Mouse (Mus musculus): ENCODE measurements around the gene Iqsec1. TPM values are rescaled to one million over a fixed set of nuclear protein-coding genes. Genes with fewer than 3 reads are reported as not detected.

Gene Iqsec1
- total and polyA plus RNA-seq, 3 experiments, result 17.0 to 90.4 (median 83.5) TPM

GRCm38 (mm10) chr6:90757427-90757883 is 231.0 kb downstream of the Iqsec1 start:
- peak overlapping the region; percentile 54 to 68 (median 64) for H3K4me3 ChIP-seq (replicated peaks in 1 of 3; ENCODE audit: low read depth in 2 of 3, low read length in 2 of 3, poor library complexity in 1 of 3)
- peak; percentile 82 for DNase-seq (ENCODE audit: extremely low read depth)
- dilution Hi-C loops (cut with MboI; ENCODE audit: extremely low pct_ligation_motif_present, extremely low pct_unique_long_range_greater_than_20kb, low sequenced_read_pairs) (no loop called here), in situ Hi-C loops (cut with MboI; ENCODE audit: low pct_ligation_motif_present, low pct_unique_long_range_greater_than_20kb, low sequenced_read_pairs) (no loop called here)
- H3K27me3 ChIP-seq (replicated peaks), result no peaks in the 10 kb centered on the region
- peaks cover 57 to 82% of the 10 kb centered on the region in 2 experiments for H3K4me1 ChIP-seq (ENCODE audit: control insufficient read depth in 1 of 2, insufficient read depth in 2 of 2)
- peak overlapping the region; percentile 82 for H3K4me2 ChIP-seq (ENCODE audit: insufficient read depth, low read depth, poor library complexity, severe bottlenecking)
- peak overlapping the region; percentile 97 for H3K27ac ChIP-seq (ENCODE audit: insufficient read depth, low read depth)
- peaks cover 70% of the 10 kb centered on the region for H3K79me2 ChIP-seq (replicated peaks; ENCODE audit: control insufficient read depth, extremely low read depth, insufficient read depth, poor library complexity, severe bottlenecking)
- peaks cover 2 to 80% of the 10 kb centered on the region in 2 experiments for H3K36me3 ChIP-seq (replicated peaks in 1 of 2; ENCODE audit: control insufficient read depth in 1 of 2, insufficient read depth in 1 of 2, low read length in 1 of 2)
- TF ChIP-seq UBTF (IDR thresholded peaks at IDR 0.05; ENCODE audit: low read depth, low read length), result no peak
- peak; percentile 84; the same call in 1 of the 2 replicates for TF ChIP-seq MYC (IDR thresholded peaks at IDR 0.05; ENCODE audit: low read depth, low read length)
- no peak for TF ChIP-seq MAFK (IDR thresholded peaks at IDR 0.05; ENCODE audit: insufficient replicate concordance, low read length)
- peak; percentile 69 for TF ChIP-seq TCF12 (IDR thresholded peaks at IDR 0.05; ENCODE audit: low read depth, low read length)
- TF ChIP-seq ZKSCAN1 (IDR thresholded peaks at IDR 0.05; ENCODE audit: borderline replicate concordance, low read depth, low read length), result no peak
- TF ChIP-seq RCOR1 (conservative IDR thresholded peaks at IDR 0.05; ENCODE audit: low read depth, low read length), result no peak
- peak; percentile 47; the same call in 1 of the 2 replicates for TF ChIP-seq MXI1 (IDR thresholded peaks at IDR 0.05; ENCODE audit: low read depth, low read length)
- no peak for TF ChIP-seq CHD1 (IDR thresholded peaks at IDR 0.05; ENCODE audit: low read depth, low read length)
- peak; percentile 56; the same call in 1 of the 2 replicates for TF ChIP-seq ZMIZ1 (IDR thresholded peaks at IDR 0.05; ENCODE audit: low read depth, low read length)
- TF ChIP-seq MEF2A (IDR thresholded peaks at IDR 0.05; ENCODE audit: borderline replicate concordance, low read depth, low read length), result peak; percentile 75
- TF ChIP-seq SIN3A (IDR thresholded peaks at IDR 0.05; ENCODE audit: low read length), result no peak; the same call in 1 of the 2 replicates
- TF ChIP-seq JUND (conservative IDR thresholded peaks at IDR 0.05; ENCODE audit: low read depth, low read length), result no peak
- peak; percentile 86 for TF ChIP-seq ELF1 (IDR thresholded peaks at IDR 0.05; ENCODE audit: low read depth, low read length)
- no peak for TF ChIP-seq ZC3H11A (IDR thresholded peaks at IDR 0.05; ENCODE audit: low read depth, low read length)
- TF ChIP-seq HCFC1 (IDR thresholded peaks at IDR 0.05; ENCODE audit: low read depth, low read length), result no peak; the same call in 1 of the 2 replicates
- no peak for TF ChIP-seq IRF4 (IDR thresholded peaks at IDR 0.05; ENCODE audit: low read depth, low read length)
- peak; percentile 32; the same call in 1 of the 2 replicates for TF ChIP-seq NELFE (IDR thresholded peaks at IDR 0.05; ENCODE audit: low read depth, low read length)
- no peak for TF ChIP-seq USF2 (conservative IDR thresholded peaks at IDR 0.05; ENCODE audit: low read depth, low read length)
- TF ChIP-seq TBP (conservative IDR thresholded peaks at IDR 0.05; ENCODE audit: low read depth, low read length), result peak; percentile 59
- TF ChIP-seq PAX5 (IDR thresholded peaks at IDR 0.05; ENCODE audit: low read length), result no peak
- TF ChIP-seq CHD2 (IDR thresholded peaks at IDR 0.05; ENCODE audit: low read length), result no peak
- no peak for TF ChIP-seq KAT2A (IDR thresholded peaks at IDR 0.05; ENCODE audit: insufficient replicate concordance, low read length)
- TF ChIP-seq NRF1 (IDR thresholded peaks at IDR 0.05; ENCODE audit: low read depth, low read length), result no peak
- no peak for TF ChIP-seq CTCF (conservative IDR thresholded peaks at IDR 0.05 in 1 of 2, IDR thresholded peaks at IDR 0.05 in 1 of 2; ENCODE audit: low read depth in 2 of 2, low read length in 2 of 2)
- TF ChIP-seq MAX (IDR thresholded peaks at IDR 0.05; ENCODE audit: low read length), result peak; percentile 68
- TF ChIP-seq E2F4 (IDR thresholded peaks at IDR 0.05; ENCODE audit: insufficient replicate concordance, low read depth, low read length), result no peak
- peak; percentile 54 for TF ChIP-seq ETS1 (conservative IDR thresholded peaks at IDR 0.05; ENCODE audit: low read depth, low read length)
- peak; percentile 71; the same call in 1 of the 2 replicates for TF ChIP-seq POLR2A (IDR thresholded peaks at IDR 0.05; ENCODE audit: low read depth, low read length)
- TF ChIP-seq SMC3 (IDR thresholded peaks at IDR 0.05; ENCODE audit: low read depth, low read length), result no peak
- no peak for TF ChIP-seq EP300 (IDR thresholded peaks at IDR 0.05; ENCODE audit: low read length)
- no peak; the same call in 1 of the 2 replicates for TF ChIP-seq MAZ (IDR thresholded peaks at IDR 0.05; ENCODE audit: low read depth, low read length)
- TF ChIP-seq USF1 (IDR thresholded peaks at IDR 0.05; ENCODE audit: low read depth, low read length), result peak; percentile 22; the same call in 1 of the 2 replicates
- TF ChIP-seq BHLHE40 (IDR thresholded peaks at IDR 0.05; ENCODE audit: low read depth, low read length), result no peak
- no peak for TF ChIP-seq JUN (IDR thresholded peaks at IDR 0.05; ENCODE audit: insufficient read depth, low read depth, low read length)
- no peak for TF ChIP-seq RAD21 (IDR thresholded peaks at IDR 0.05; ENCODE audit: low read depth, low read length)
- no peak for TF ChIP-seq GABPA (IDR thresholded peaks at IDR 0.05; ENCODE audit: insufficient replicate concordance, low read depth, low read length)
- 0 out of 2 replicates have a peak, but pooled peaks have one; percentile 43 for TF ChIP-seq POLR2AphosphoS2 (IDR thresholded peaks at IDR 0.05; ENCODE audit: low read depth, low read length)
- TF ChIP-seq ZNF384 (IDR thresholded peaks at IDR 0.05; ENCODE audit: low read depth, low read length), result no peak
- H3K9me3 ChIP-seq (replicated peaks; ENCODE audit: low read length), result no peaks in the 10 kb centered on the region
- peak overlapping the region; percentile 29 for H3K9ac ChIP-seq (ENCODE audit: insufficient read depth, low read depth)
